Mouse (Mus musculus) embryonic facial prominence, embryonic 11.5 days (tissue): ENCODE measurements around the gene Pm20d2. TPM values are rescaled to one million over a fixed set of nuclear protein-coding genes. Genes with fewer than 3 reads are reported as not detected.

Source experiments
- ATAC-seq: fragments of 200-750 bp; cut with Nextera tagmentation; replicated peaks from 2 replicates; pipeline ENCODE4 v1.8.0; 2017; ENCODE audit warnings: low read depth; ENCODE audit not compliant: insufficient number of reproducible peaks, low FRiP score, low TSS enrichment
- DNase-seq: peaks from one replicate; pipeline ENCODE4 v3.0.0-alpha.2; 2015; ENCODE audit warnings: low spot score
- H3K27ac ChIP-seq: fragments of 300-500 bp; sonication (generic); replicated peaks from 2 replicates; pipeline ENCODE4 v1.5.1; 2014; ENCODE audit warnings: mild to moderate bottlenecking, low read depth, low read length, control low read depth
- H3K27me3 ChIP-seq: fragments of 300-500 bp; sonication (generic); 2 replicates; pipeline ENCODE4 v1.6.1; 2014; ENCODE audit warnings: mild to moderate bottlenecking, low read length, moderate library complexity, mixed read lengths; ENCODE audit not compliant: control insufficient read depth, insufficient read depth
- H3K36me3 ChIP-seq: fragments of 300-500 bp; sonication (generic); replicated peaks from 2 replicates; pipeline ENCODE4 v1.6.1; 2014; ENCODE audit warnings: low read depth, mild to moderate bottlenecking, low read length, moderate library complexity, mixed read lengths; ENCODE audit not compliant: control insufficient read depth, insufficient read depth
- H3K4me1 ChIP-seq: fragments of 300-500 bp; sonication (generic); 2 replicates; pipeline ENCODE4 v1.6.1; 2014; ENCODE audit warnings: low read length, mixed read lengths; ENCODE audit not compliant: control insufficient read depth, insufficient read depth
- H3K4me2 ChIP-seq: fragments of 300-500 bp; sonication (generic); 2 replicates; pipeline ENCODE4 v1.6.1; 2014; ENCODE audit warnings: low read depth, mild to moderate bottlenecking, control low read depth, low read length, moderate library complexity
- H3K4me3 ChIP-seq: fragments of 300-500 bp; sonication (generic); 2 replicates; pipeline ENCODE4 v1.5.1; 2014; ENCODE audit warnings: low read depth, low read length, control low read depth
- H3K9ac ChIP-seq: fragments of 300-500 bp; sonication (generic); replicated peaks from 2 replicates; pipeline ENCODE4 v1.6.1; 2014; ENCODE audit warnings: mild to moderate bottlenecking, control low read depth, low read length
- H3K9me3 ChIP-seq: fragments of 300-500 bp; sonication (generic); replicated peaks from 2 replicates; pipeline ENCODE4 v1.6.1; 2016; ENCODE audit warnings: mild to moderate bottlenecking, low read length, inconsistent platforms, mixed read lengths; ENCODE audit not compliant: control insufficient read depth
- WGBS: fragments of 180-500 bp; shearing (Covaris S2); extraction: QIAGEN DNeasy Blood & Tissue Kit; methylation state at CpG from one replicate; pipeline ENCODE4 v1.1.7; 2014; 5-methylcytosine and 5-hydroxymethylcytosine counted together
- polyA plus RNA-seq: library from polyadenylated mRNA; unstranded; fragments of >200 nt; fragmentation: Nextera tagmentation; extraction: Ambion mirVana; gene quantifications from 2 replicates; pipeline ENCODE4 v1.2.1, GENCODE M21; 2014

Pm20d2 gene
- polyA plus RNA-seq, 1 experiment from 2014 or later = 0.48 TPM

DNA sequence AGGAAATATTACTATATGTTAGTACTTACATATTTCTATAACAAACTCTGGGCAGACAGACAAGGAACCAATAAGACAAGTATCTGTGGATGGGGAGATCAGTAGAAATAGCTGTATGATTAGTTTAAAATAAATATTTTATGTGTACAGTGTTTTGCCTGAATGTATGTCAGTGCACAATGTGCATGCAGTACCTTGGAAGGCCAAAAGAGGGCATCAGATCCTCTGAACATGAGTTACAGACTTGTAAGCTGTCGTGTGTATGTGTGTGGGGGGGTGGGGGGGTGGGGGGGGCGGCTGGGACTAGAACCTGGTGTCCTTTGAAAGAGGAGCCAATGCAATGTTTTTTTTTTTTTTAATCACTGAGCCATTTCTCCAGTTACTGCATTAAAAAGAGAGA is 41.7 kb downstream of the Pm20d2 start:
- no peaks in the 10 kb centered on the region for H3K9me3 ChIP-seq
- H3K36me3 ChIP-seq = no peaks in the 10 kb centered on the region
- DNase-seq (peak; percentile 82), ATAC-seq (no peak)
- no peak overlapping the region for H3K9ac ChIP-seq
- 9% methylated on average over 2 of the region's 2 CpGs for WGBS
- no peak overlapping the region for H3K4me2 ChIP-seq
- H3K27me3 ChIP-seq = no peaks in the 10 kb centered on the region
- H3K4me3 ChIP-seq = no peak overlapping the region
- no peaks in the 10 kb centered on the region for H3K4me1 ChIP-seq
- no peak overlapping the region for H3K27ac ChIP-seq

DNA sequence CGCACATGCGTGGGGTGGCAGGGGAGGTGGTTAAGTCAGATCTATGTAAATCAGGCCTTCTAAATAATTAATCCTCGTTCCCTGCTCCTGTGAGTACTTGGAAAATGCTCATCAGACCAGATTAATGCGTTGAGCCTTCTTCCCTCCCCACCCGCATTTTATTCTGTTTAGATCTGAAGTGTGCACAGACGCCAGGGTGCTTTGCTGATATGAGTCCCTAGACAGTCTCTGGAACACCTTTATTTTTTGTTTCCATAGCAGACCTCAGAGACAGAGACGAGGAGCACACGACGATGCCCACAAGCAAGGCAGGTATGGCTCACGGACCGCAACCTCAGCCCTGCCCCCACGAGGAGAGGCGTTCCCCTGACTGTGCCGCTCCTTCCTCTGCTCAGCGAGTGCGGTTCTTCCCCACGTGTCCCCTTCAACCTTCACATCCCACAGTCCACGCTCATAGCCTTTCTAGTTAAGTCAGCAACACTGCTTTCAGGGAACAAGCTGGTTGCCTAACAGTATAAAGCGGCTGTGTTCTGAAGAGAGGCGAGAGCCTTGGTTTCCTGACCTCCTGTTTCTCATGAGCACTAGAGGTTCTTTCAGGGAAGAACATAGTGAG is 42.8 kb downstream of the Pm20d2 start:
- DNase-seq = no peak
- Histone ChIP-seq H3K9ac (no peak overlapping the region), H3K9me3 (no peaks in the 10 kb centered on the region), H3K4me1 (no peaks in the 10 kb centered on the region), H3K27me3 (no peaks in the 10 kb centered on the region), H3K27ac (no peak overlapping the region), H3K4me3 (no peak overlapping the region), H3K36me3 (no peaks in the 10 kb centered on the region), H3K4me2 (no peak overlapping the region)
- no peak for ATAC-seq
- 46% methylated on average over 20 of the region's 20 CpGs for WGBS

DNA sequence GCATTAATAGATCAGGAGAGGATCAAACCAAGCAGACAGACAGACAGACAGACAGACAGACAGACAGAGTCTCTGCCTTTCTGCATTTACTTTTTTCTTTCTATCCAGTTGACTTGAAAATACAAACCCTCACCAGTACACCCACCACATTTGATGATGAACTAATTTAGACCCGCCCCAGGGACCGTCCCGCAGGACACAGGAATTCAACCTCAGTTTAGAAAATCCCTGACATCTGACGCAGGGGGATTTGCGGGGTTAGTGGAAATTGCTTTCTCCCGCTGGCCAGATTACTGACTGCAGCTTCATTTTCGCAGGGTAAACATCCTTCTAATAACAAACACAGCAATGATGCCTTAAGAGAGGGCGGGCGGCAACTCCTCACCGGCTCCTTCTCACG is 57.3 kb downstream of the Pm20d2 start, which contains the start of gene Gabrr1:
Gene Gabrr1, plus strand, starts transcription at position 301 of the 400 bp plus-strand sequence.
- H3K27me3 ChIP-seq = no peaks in the 10 kb centered on the region
- H3K9me3 ChIP-seq = no peaks in the 10 kb centered on the region
- H3K4me2 ChIP-seq = no peak within 1 kb of the TSS
- WGBS = 54% methylated on average over 11 of the region's 11 CpGs
- H3K36me3 ChIP-seq = no peaks in the 10 kb centered on the region
- ATAC-seq (no peak), DNase-seq (no peak)
- no peak within 1 kb of the TSS for H3K4me3 ChIP-seq
- H3K4me1 ChIP-seq = no peaks in the 10 kb centered on the region
- no peak within 1 kb of the TSS for H3K27ac ChIP-seq
- no peak within 1 kb of the TSS for H3K9ac ChIP-seq

DNA sequence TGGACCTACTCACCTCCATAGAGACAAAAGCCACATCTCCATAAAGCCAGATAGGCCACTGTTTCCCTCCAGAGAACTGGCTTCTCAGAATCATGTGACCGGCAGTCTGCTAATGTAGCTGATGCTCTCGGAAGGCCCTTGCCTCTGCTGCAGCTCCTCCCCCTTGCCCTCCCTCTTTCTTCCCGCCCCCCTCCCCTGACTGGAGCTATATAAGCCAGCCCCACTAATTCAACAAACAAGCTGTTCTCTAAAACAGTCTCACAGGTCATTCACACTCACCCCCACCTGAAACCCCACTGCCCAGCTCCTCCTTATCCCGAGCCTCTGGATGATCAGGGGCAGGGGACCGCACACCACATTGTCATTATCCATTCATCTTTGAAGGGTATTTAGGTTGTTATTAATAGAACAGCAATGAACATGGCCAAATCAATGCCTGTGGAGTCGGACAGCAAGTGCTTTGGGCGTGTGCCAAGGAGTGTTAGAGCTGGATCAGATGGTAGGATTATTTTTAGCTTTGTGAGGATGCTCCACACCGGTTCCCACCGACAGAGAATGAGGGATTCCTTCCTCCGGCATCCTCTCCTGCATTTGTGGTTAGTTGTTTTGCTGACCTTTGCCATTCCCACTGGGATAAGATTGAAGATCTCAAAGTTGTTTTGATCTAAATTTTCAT is 64.0 kb downstream of the Pm20d2 start:
- no peaks in the 10 kb centered on the region for H3K27me3 ChIP-seq
- no peak overlapping the region for H3K4me2 ChIP-seq
- H3K4me1 ChIP-seq = no peaks in the 10 kb centered on the region
- no peak for ATAC-seq
- no peaks in the 10 kb centered on the region for H3K9me3 ChIP-seq
- no peaks in the 10 kb centered on the region for H3K36me3 ChIP-seq
- H3K4me3 ChIP-seq = no peak overlapping the region
- no peak overlapping the region for H3K9ac ChIP-seq
- DNase-seq = no peak
- 68% methylated on average over 10 of the region's 10 CpGs for WGBS
- no peak overlapping the region for H3K27ac ChIP-seq

DNA sequence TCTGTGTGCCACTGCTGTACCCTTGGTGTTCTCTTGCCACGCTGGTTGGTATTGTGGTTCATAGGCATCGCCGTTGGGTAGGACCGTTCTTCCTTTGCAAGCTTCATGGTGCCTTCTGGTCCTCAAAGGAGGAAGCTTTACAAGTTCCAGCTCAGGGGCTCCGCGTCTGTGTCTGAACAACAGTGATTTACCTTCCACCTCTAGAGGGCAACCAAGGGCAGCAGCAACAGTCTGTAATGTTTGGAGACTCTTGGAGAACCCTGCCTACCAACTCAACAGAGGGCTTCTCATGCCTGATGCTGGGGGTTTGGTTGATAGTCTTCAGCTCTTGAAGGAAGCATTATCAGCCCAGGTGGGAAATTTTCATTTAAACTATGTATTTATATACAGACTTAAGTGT is 65.0 kb downstream of the Pm20d2 start:
- WGBS = 79% methylated on average over 6 of the region's 6 CpGs
- no peak overlapping the region for H3K9ac ChIP-seq
- no peak overlapping the region for H3K4me2 ChIP-seq
- H3K27me3 ChIP-seq = no peaks in the 10 kb centered on the region
- no peak overlapping the region for H3K27ac ChIP-seq
- no peaks in the 10 kb centered on the region for H3K4me1 ChIP-seq
- no peak overlapping the region for H3K4me3 ChIP-seq
- no peak for ATAC-seq
- H3K36me3 ChIP-seq = no peaks in the 10 kb centered on the region
- no peaks in the 10 kb centered on the region for H3K9me3 ChIP-seq
- peak; percentile 50 for DNase-seq

Other genes with a start within 250 kb of the Pm20d2 start
- gene Ankrd6, start 238.9 kb downstream of the Pm20d2 start, polyA plus RNA-seq = 11.3 and 13.1 TPM in 2 replicates
- 24.4 and 27.8 TPM in 2 replicates for gene Rragd, start 206.7 kb downstream of the Pm20d2 start, polyA plus RNA-seq
- gene Ube2j1, start 158.3 kb downstream of the Pm20d2 start, polyA plus RNA-seq = 41.5 and 47.1 TPM in 2 replicates
- gene Gabrr2, start 126.7 kb downstream of the Pm20d2 start, polyA plus RNA-seq = 0.43 TPM in 1 of 2 replicates, not detected in the other
- gene Gabrr1, start 57.2 kb downstream of the Pm20d2 start, polyA plus RNA-seq = 0.15 TPM in 1 of 2 replicates, not detected in the other
- 8.5 and 10.8 TPM in 2 replicates for gene Srsf12, start 19.3 kb upstream of the Pm20d2 start, polyA plus RNA-seq
- 115 TPM in 2 replicates for gene Pnrc1, start 100.4 kb upstream of the Pm20d2 start, polyA plus RNA-seq
- gene Rngtt, start 120.6 kb upstream of the Pm20d2 start, polyA plus RNA-seq = 37.8 and 41.7 TPM in 2 replicates